Mouse (Mus musculus) layer of hippocampus, postnatal 25 days (tissue): ENCODE measurements around the gene Olfr1104. TPM values are rescaled to one million over a fixed set of nuclear protein-coding genes. Genes with fewer than 3 reads are reported as not detected.

ENCODE experiments used
- DNase-seq, 2 experiments: peaks; one replicate each; pipeline ENCODE4 v3.0.0; 2022; ENCODE audit warnings: mixed read lengths in 2 of 2, low spot score in 1 of 2; ENCODE audit errors: extremely low spot score in 1 of 2
- total RNA-seq, 2 experiments: library from RNA; stranded (reverse); gene quantifications; 2 replicates each; pipeline ENCODE4 v1.2.3; 2021

The Olfr1104 gene
- total RNA-seq = not detected

GRCm38 (mm10) chr2:87026980-87027379 lies at the start of gene Olfr1104:
TSS of gene Olfr1104 (minus strand) at chr2:87027080.
- DNase-seq = no peak

- DNase-seq = no peak
These were observed 48.8 kb upstream of the Olfr1104 start, which contains the start of gene Olfr1107 for GRCm38 (mm10) chr2:87075717-87076116. TSS of gene Olfr1107 (minus strand) at chr2:87075817.

- no peak for DNase-seq
These were observed 25.3 kb upstream of the Olfr1104 start, which contains the start of gene Olfr1106 for GRCm38 (mm10) chr2:87052173-87052572. TSS of gene Olfr1106 (minus strand) at chr2:87052273.

- DNase-seq = no peak
These were observed 9.6 kb upstream of the Olfr1104 start, which contains the start of gene Olfr1105 for GRCm38 (mm10) chr2:87036431-87036830. TSS of gene Olfr1105 (minus strand) at chr2:87036531.

GRCm38 (mm10) chr2:86998098-86998497 lies 28.8 kb downstream of the Olfr1104 start, which contains the start of gene Olfr1102:
TSS of gene Olfr1102 (plus strand) at chr2:86998398.
- DNase-seq = no peak

GRCm38 (mm10) chr2:86991121-86991520 lies 35.8 kb downstream of the Olfr1104 start, which contains the start of gene Olfr1101:
TSS of gene Olfr1101 (minus strand) at chr2:86991221.
- DNase-seq = no peak

- no peak for DNase-seq
These were observed 47.0 kb downstream of the Olfr1104 start, which contains the start of gene Olfr1100 for GRCm38 (mm10) chr2:86979854-86980253. TSS of gene Olfr1100 (minus strand) at chr2:86979954.

Other genes starting within 250 kb of the Olfr1104 start
- gene Olfr1093, start 244.6 kb downstream of the Olfr1104 start, total RNA-seq = not detected
- not detected for gene Olfr141, start 217.1 kb downstream of the Olfr1104 start, total RNA-seq
- gene Olfr1094, start 202.4 kb downstream of the Olfr1104 start, total RNA-seq = not detected
- not detected for gene Olfr1095, start 175.4 kb downstream of the Olfr1104 start, total RNA-seq
- gene Gm13723, start 152.3 kb downstream of the Olfr1104 start, total RNA-seq = not detected
- not detected for gene Olfr1097, start 134.9 kb downstream of the Olfr1104 start, total RNA-seq
- not detected for gene Olfr1098, start 102.5 kb downstream of the Olfr1104 start, total RNA-seq
- not detected for gene Olfr1099, start 66.4 kb downstream of the Olfr1104 start, total RNA-seq
- gene Olfr1100, start 47.1 kb downstream of the Olfr1104 start, total RNA-seq = not detected
- not detected for gene Olfr1101, start 35.9 kb downstream of the Olfr1104 start, total RNA-seq
- gene Olfr1102, start 28.7 kb downstream of the Olfr1104 start, total RNA-seq = not detected
- not detected for gene Olfr1105, start 9.5 kb upstream of the Olfr1104 start, total RNA-seq
- gene Olfr1106, start 25.2 kb upstream of the Olfr1104 start, total RNA-seq = not detected
- not detected for gene Olfr1107, start 48.7 kb upstream of the Olfr1104 start, total RNA-seq
- gene Olfr1109, start 68.9 kb upstream of the Olfr1104 start, total RNA-seq = not detected
- not detected for gene Olfr259, start 87.5 kb upstream of the Olfr1104 start, total RNA-seq
- not detected for gene Olfr1110, start 113.2 kb upstream of the Olfr1104 start, total RNA-seq
- not detected for gene Olfr1111, start 125.5 kb upstream of the Olfr1104 start, total RNA-seq
- not detected for gene Olfr1112, start 160.7 kb upstream of the Olfr1104 start, total RNA-seq
- not detected for gene Olfr1113, start 181.9 kb upstream of the Olfr1104 start, total RNA-seq
- not detected for gene Olfr1115, start 220.9 kb upstream of the Olfr1104 start, total RNA-seq
- not detected for gene Olfr1116, start 240.5 kb upstream of the Olfr1104 start, total RNA-seq